Mouse (Mus musculus): ENCODE data around the gene Dyrk4. TPM values are rescaled to one million over a fixed set of nuclear protein-coding genes. Genes with fewer than 3 reads are reported as not detected.

Gene Dyrk4
- polyA plus RNA-seq, 1 experiment from 2014 or later = not detected

Other genes starting within 250 kb of the Dyrk4 start
- gene Kcna6, start 181.2 kb downstream of the Dyrk4 start, polyA plus RNA-seq (2015; fragmentation: Nextera tagmentation; extraction: Ambion mirVana) = 0.10 and 0.17 TPM in 2 replicates
- 176 and 193 TPM in 2 replicates for gene Ndufa9, start 72.7 kb downstream of the Dyrk4 start, polyA plus RNA-seq (2015; fragmentation: Nextera tagmentation; extraction: Ambion mirVana)
- not detected in 2 replicates for gene Akap3, start 68.7 kb downstream of the Dyrk4 start, polyA plus RNA-seq (2015; fragmentation: Nextera tagmentation; extraction: Ambion mirVana)
- gene Rad51ap1, start 17.7 kb upstream of the Dyrk4 start, polyA plus RNA-seq (2015; fragmentation: Nextera tagmentation; extraction: Ambion mirVana) = 59.0 and 67.3 TPM in 2 replicates
- gene D6Wsu163e, start 18.1 kb upstream of the Dyrk4 start, polyA plus RNA-seq (2015; fragmentation: Nextera tagmentation; extraction: Ambion mirVana) = 19.6 and 22.5 TPM in 2 replicates
- 0.02 TPM in 1 of 2 replicates, not detected in the other for gene Fgf6, start 93.7 kb upstream of the Dyrk4 start, polyA plus RNA-seq (2015; fragmentation: Nextera tagmentation; extraction: Ambion mirVana)
- gene Fgf23, start 151.1 kb upstream of the Dyrk4 start, polyA plus RNA-seq (2015; fragmentation: Nextera tagmentation; extraction: Ambion mirVana) = not detected in 2 replicates
- gene Tigar, start 187.7 kb upstream of the Dyrk4 start, polyA plus RNA-seq (2015; fragmentation: Nextera tagmentation; extraction: Ambion mirVana) = 1.0 and 1.4 TPM in 2 replicates
- 109 and 129 TPM in 2 replicates for gene Ccnd2, start 230.4 kb upstream of the Dyrk4 start, polyA plus RNA-seq (2015; fragmentation: Nextera tagmentation; extraction: Ambion mirVana)

Data from liver, embryonic 13.5 days (tissue).